Mouse (Mus musculus): ENCODE measurements around the gene Dnaja1. TPM values are rescaled to one million over a fixed set of nuclear protein-coding genes. Genes with fewer than 3 reads are reported as not detected.

The Dnaja1 gene
- polyA plus RNA-seq, 1 experiment from 2014 or later: 514 TPM

MicroRNAs within 50 kb of the gene (microRNA counts, 519-probe panel; counts per million panel counts)
- 1,255 counts per million, percentile 77 among the panel's probes with 10 or more counts for microRNA mmu-miR-207

Other genes starting within 250 kb of the Dnaja1 start
- 0.25 and 0.61 TPM in 2 replicates for gene Tmem215, start 250.0 kb upstream of the Dnaja1 start, polyA plus RNA-seq (2016; fragmentation: Nextera tagmentation; extraction: Ambion mirVana)
- 39.4 and 50.2 TPM in 2 replicates for gene Aptx, start 19.0 kb upstream of the Dnaja1 start, polyA plus RNA-seq (2016; fragmentation: Nextera tagmentation; extraction: Ambion mirVana)
- gene Smu1, start 35.8 kb downstream of the Dnaja1 start, polyA plus RNA-seq (2016; fragmentation: Nextera tagmentation; extraction: Ambion mirVana): 172 and 189 TPM in 2 replicates
- gene B4galt1, start 131.9 kb downstream of the Dnaja1 start, polyA plus RNA-seq (2016; fragmentation: Nextera tagmentation; extraction: Ambion mirVana): 15.2 and 18.8 TPM in 2 replicates
- gene Spink4, start 197.9 kb downstream of the Dnaja1 start, polyA plus RNA-seq (2016; fragmentation: Nextera tagmentation; extraction: Ambion mirVana): not detected in 2 replicates
- 198 and 208 TPM in 2 replicates for gene Bag1, start 226.1 kb downstream of the Dnaja1 start, polyA plus RNA-seq (2016; fragmentation: Nextera tagmentation; extraction: Ambion mirVana)
- 114 and 126 TPM in 2 replicates for gene Chmp5, start 226.3 kb downstream of the Dnaja1 start, polyA plus RNA-seq (2016; fragmentation: Nextera tagmentation; extraction: Ambion mirVana)
- gene Nfx1, start 248.8 kb downstream of the Dnaja1 start, polyA plus RNA-seq (2016; fragmentation: Nextera tagmentation; extraction: Ambion mirVana): 86.1 and 92.8 TPM in 2 replicates